Mouse (Mus musculus) kidney, postnatal 10 days (tissue): ENCODE measurements around the gene Ptpn13.

Source experiments
- DNase-seq: peaks from one replicate; pipeline ENCODE4 v3.0.0; 2021; ENCODE audit warnings: mixed read lengths

Ptpn13 gene

DNA sequence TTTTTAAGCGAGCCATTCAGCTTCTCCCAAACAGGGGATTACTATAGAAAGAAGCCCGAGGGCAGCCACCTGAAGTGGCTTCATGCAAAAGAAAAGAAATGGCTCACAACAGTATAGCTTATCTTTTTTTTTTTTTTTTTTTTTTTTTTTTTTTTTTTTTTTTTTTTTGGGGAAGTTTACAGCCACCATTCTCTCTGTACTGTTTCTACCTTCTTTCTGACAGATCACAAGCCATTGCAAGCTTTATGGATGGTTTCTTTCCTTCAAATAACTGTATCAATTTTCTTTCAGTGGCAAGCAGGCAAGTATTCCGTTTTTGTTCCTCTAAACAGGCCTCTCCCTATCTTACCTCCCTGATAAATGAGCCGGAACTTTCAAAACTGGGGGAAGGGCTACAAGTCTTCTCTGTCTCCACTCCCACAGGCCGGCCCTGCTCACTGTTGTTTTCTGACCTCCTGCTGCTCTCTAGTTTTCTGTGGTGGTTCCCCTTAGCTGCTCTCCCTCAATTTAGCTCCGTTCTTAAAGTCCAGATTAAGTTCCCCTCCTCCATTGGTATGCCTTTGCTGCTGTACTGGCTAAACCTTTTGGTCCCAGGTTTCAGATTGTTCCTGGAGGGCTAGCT is 1.6 kb upstream of the Ptpn13 start:
- DNase-seq = peak; percentile 56

- peak; percentile 17 for DNase-seq
Measured at GRCm38 (mm10) chr5:103423927-103424315, 1.1 kb upstream of the Ptpn13 start.

DNA sequence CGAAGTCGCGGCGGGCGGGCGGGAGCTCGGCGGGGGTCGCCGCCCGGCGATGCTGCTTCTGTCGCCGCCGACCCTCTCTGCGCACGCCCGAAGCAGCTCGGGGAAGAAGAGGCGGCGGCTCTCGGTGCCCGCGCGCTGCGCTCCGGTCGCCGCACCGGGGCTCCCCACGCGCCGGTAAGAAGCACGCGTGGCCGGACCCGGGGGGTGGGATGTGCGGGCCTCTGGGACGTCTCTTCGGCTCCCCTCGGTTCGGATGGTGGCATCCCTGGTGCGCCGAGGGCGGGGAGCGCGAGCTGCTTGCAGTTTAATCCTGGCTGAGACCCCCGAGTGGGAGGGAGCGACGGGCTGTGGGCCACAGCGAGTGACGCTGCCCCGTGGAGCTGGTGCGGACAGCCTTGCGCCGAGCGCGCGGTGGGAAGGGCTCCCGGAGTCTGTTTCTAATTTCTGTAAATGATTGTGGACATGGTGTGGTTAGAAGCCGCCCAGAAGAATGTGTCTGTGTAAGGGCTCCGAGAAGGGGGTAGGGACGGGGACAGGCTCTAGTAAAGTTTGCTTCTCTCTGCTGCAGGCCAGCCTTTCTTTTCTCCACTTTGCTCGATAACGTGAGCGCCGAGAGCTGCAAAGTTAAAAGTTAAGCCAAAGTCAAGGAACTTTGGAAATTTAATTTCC is 505 bp downstream of the Ptpn13 start:
- peak; percentile 79 for DNase-seq

DNA sequence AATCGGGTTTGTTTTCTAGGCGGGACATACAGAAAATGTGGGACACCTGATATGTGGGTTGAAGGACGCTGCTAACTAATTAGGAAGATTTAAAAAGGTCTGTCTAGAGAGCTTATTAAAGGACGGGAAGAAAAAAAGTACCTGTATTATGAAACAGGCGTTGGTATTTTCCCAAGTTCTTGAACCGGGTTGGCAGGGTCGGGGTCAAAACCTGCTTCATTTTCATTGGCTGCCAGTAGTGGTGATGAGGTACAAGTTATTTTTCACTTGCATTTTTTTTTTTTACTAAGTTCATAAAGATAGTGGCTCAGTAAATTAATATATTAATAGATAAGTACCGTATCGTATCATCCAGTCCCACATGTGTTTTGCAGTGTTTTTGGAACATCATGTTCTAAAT is 1.3 kb downstream of the Ptpn13 start:
- peak; percentile 13 for DNase-seq

GRCm38 (mm10) chr5:103430986-103431385 is 6.0 kb downstream of the Ptpn13 start:
- no peak for DNase-seq

GRCm38 (mm10) chr5:103431479-103431878 is 6.5 kb downstream of the Ptpn13 start:
- no peak for DNase-seq

GRCm38 (mm10) chr5:103436039-103436944 is 11.3 kb downstream of the Ptpn13 start:
- peak; percentile 67 for DNase-seq

DNA sequence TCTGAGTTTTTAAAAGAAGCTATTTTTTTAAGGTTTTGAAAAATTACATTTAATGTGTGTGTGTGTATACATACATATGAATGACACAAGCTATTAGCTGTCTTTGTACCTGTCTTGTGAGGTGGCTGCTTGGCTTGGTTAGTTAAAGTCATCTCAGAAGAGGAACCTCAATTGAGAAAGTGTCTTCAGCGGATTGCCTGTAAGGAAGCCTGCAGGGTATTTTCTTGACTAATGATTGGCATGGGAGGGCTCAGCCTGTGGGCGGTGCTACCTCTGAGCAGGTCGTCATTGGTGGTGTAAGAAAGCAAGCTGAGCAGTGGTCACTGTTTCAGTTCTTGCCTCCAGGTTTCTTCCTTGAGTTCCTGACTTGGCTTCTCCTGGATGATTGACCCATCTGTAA is 12.7 kb downstream of the Ptpn13 start:
- DNase-seq = no peak

DNA sequence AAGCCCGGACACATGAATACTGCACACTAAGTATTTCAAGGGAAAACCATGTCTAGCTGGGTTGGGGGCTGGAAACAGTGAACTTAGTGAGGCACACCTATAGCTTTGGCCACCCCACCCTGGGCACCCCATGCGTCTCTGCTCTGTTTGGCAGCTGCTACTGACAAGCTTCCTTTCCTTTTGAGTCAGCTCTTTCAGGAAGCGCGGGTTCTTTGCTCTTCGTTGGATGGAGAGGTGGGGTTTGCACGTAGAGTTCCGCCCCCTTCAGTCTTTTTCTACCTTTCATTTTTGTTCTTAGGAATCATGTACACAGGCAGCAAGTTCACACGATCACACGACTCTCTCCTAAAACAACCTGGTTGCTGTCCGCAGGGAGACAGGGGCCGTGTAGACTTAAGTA is 14.2 kb downstream of the Ptpn13 start:
- DNase-seq = no peak

GRCm38 (mm10) chr5:103440418-103441276 is 15.7 kb downstream of the Ptpn13 start:
- DNase-seq = no peak

GRCm38 (mm10) chr5:103441706-103442105 is 16.7 kb downstream of the Ptpn13 start:
- no peak for DNase-seq

DNA sequence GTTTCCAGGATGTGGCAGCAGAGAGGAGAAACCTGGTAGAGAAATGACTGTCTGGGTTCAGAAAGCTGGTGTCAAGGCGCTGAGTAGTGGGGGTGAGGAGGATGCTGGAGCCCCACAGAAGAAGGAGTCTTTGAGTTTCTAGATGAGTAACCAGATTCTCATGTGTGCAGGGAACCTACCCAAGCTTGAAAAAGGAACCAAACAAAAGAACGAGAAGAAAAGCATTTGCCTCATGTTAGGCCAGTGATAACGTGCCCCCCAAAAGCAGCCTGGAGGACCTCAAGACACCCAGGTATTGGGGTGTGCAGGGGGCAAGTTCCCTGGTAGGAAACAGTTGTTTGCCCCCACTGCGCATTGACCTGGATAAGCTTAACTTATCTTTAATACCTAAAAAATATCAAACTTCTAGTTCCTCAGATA is 17.3 kb downstream of the Ptpn13 start:
- no peak for DNase-seq

GRCm38 (mm10) chr5:103442921-103443320 is 17.9 kb downstream of the Ptpn13 start:
- DNase-seq = no peak

DNA sequence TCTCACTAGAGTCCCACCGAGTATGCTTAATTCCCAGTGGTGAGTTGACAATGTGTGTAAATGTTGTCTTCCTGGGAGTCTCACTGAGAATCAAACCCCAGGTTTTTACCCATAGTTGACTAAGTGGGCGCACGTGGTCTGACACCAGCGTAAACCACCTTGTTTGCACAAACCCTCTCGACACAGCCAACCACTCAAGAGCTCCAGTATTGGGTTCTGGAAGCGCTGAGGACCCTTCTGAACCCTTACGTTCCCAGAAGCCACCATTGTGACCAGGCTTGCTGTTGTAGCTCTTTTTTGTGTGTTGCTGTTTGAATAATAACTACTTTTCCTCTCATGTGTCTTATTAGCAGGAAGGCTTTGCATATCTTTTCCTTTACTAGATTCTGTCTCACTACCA is 20.4 kb downstream of the Ptpn13 start:
- no peak for DNase-seq

GRCm38 (mm10) chr5:103447806-103448416 is 22.9 kb downstream of the Ptpn13 start:
- no peak for DNase-seq

- DNase-seq = no peak
Measured at GRCm38 (mm10) chr5:103448470-103448869, 23.5 kb downstream of the Ptpn13 start.

DNA sequence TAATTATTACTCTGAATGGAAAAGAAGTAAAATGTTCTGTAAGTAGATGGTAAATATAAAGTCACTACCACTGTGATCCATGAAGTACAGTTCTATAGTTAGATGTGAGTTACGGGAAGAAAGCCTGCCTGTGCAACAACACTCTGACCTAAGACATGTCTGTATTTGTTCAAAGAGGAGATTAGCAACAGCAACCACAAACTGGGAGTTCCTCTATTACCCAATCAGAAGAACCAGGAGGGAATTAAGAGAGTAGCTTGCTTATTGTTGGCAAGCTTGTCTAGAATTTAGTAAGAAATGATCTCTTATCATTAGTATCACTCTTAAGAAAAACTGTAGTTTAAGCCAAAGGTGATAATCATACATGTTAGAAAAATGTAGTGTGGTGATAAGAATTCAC is 25.7 kb downstream of the Ptpn13 start:
- no peak for DNase-seq

GRCm38 (mm10) chr5:103453361-103454140 is 28.6 kb downstream of the Ptpn13 start:
- DNase-seq = no peak

GRCm38 (mm10) chr5:103456794-103457193 is 31.8 kb downstream of the Ptpn13 start:
- DNase-seq = no peak

- no peak for DNase-seq
Measured at GRCm38 (mm10) chr5:103458411-103458810, 33.4 kb downstream of the Ptpn13 start.

DNA sequence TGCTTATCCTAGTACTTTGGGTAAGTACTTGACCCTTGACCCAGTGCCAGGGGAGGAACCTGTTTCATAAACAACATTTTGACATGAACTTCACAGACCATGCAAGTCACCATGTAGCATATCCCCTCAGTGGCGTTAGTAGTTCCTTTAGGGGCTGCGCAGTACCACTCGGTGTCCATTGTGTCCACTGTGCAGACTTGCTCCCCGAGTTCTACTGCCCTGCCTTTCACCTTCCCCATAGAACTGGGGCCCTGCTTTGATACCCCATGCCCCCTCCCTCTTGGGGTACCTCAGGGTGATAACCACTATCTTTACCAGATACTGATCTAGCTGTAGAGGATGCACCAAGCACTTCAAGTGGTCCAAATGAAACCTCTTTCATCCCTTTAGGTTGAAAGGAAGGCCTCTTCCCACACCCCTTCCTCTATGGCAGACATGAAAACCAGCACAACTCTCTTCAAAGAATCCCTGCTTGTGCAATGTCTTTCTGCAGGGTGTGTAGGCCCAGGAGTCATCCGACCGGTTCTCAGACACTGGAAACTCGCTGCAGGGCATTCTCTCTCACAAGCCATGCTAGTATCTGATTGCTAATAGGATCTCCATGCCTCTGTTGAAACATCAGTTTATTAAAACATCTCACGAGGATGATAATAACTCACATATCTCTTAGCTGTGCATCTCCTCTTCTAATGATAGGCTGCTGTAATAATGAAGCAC is 34.1 kb downstream of the Ptpn13 start:
- no peak for DNase-seq
